Mouse (Mus musculus) Patski (cell line): ENCODE measurements at regions not wholly inside any gene's neighbourhood (a gene's known extent, or its start where the extent isn't known, plus 50 kb on each side); places are given as distances from the start of the nearest gene placed in this dataset.

Experiments used
- ATAC-seq: fragments of 100-300 bp; one replicate; pipeline ENCODE4 v1.8.0; 2021
- CTCF ChIA-PET: fragments of 350-600 bp; sonication (Branson Sonifier 250); formaldehyde crosslinking; loops from one replicate; lab custom pipeline; 2022; ENCODE audit warnings: inconsistent platforms; lab: Charles Lee
- POLR2A ChIA-PET: fragments of 350-600 bp; sonication (Branson Sonifier 250); formaldehyde crosslinking; loops from one replicate; lab custom pipeline; 2022; ENCODE audit warnings: antibody characterized with exemption, inconsistent platforms; lab: Charles Lee
- DNase-seq: peaks from one replicate; pipeline ENCODE4 v3.0.0-alpha.2; 2011; ENCODE audit warnings: low read depth, low spot score
- H3K27me3 ChIP-seq: fragments of 371-371 bp; one replicate; pipeline ENCODE4 v1.5.1; 2021
- CTCF ChIP-seq: fragments of 100-300 bp; IDR thresholded peaks from one replicate; pipeline ENCODE4 v1.5.1; 2021
- in situ Hi-C: fragments of 300-500 bp; cut with MboI; formaldehyde crosslinking; loops from 3 replicates; pipeline ENCODE4 v1.11.1; 2018; ENCODE audit warnings: low pct_unique_long_range_greater_than_20kb, mixed read lengths

- ATAC-seq: no peak
- in situ Hi-C loops: no loop called here
- ChIA-PET POLR2A (no interaction called here), CTCF (no interaction called here)
- TF ChIP-seq CTCF: no peak
- DNase-seq: no peak
- no peaks in the 10 kb centered on the region for H3K27me3 ChIP-seq
Measured at GRCm38 (mm10) chr5:126787706-126788610, 453.6 kb upstream of the Tmem132c start.

GRCm38 (mm10) chr5:126799698-126800279, 441.8 kb upstream of the Tmem132c start:
- H3K27me3 ChIP-seq: no peaks in the 10 kb centered on the region
- POLR2A ChIA-PET: no interaction called here
- DNase-seq (no peak), ATAC-seq (no peak)
- CTCF ChIA-PET: no interaction called here
- in situ Hi-C loops: no loop called here
- no peak for TF ChIP-seq CTCF

- CTCF ChIA-PET: no interaction called here
- no peak for DNase-seq
- POLR2A ChIA-PET: no interaction called here
- no peak for TF ChIP-seq CTCF
- in situ Hi-C loops: no loop called here
- no peaks in the 10 kb centered on the region for H3K27me3 ChIP-seq
- ATAC-seq: no peak
Measured at GRCm38 (mm10) chr5:126806656-126807055, 435.0 kb upstream of the Tmem132c start.

- no peak for ATAC-seq
- TF ChIP-seq CTCF: no peak
- POLR2A ChIA-PET: no interaction called here
- CTCF ChIA-PET: no interaction called here
- in situ Hi-C loops: no loop called here
- no peaks in the 10 kb centered on the region for H3K27me3 ChIP-seq
- no peak for DNase-seq
Measured at GRCm38 (mm10) chr5:126816069-126816468, 425.5 kb upstream of the Tmem132c start.

- ChIA-PET POLR2A (no interaction called here), CTCF (interaction anchor here (0.7 kb wide), 1 partner anchor 86 kb away, joined by 3 read pairs; no protein-coding TSS in a partner anchor)
- no peak for DNase-seq
- in situ Hi-C loops: no loop called here
- ATAC-seq: no peak
- no peaks in the 10 kb centered on the region for H3K27me3 ChIP-seq
- no peak for TF ChIP-seq CTCF
Measured at GRCm38 (mm10) chr5:126835440-126835839, 406.2 kb upstream of the Tmem132c start.

GRCm38 (mm10) chr5:126842606-126843005, 399.0 kb upstream of the Tmem132c start:
- TF ChIP-seq CTCF: no peak
- no peaks in the 10 kb centered on the region for H3K27me3 ChIP-seq
- ATAC-seq: no peak
- no peak for DNase-seq
- in situ Hi-C loops: no loop called here
- CTCF ChIA-PET: interaction anchor here (1.1 kb wide), 1 partner anchor 11 kb away, joined by 3 read pairs; no protein-coding TSS in a partner anchor
- POLR2A ChIA-PET: no interaction called here

- H3K27me3 ChIP-seq: no peaks in the 10 kb centered on the region
- in situ Hi-C loops: no loop called here
- CTCF ChIA-PET: no interaction called here
- TF ChIP-seq CTCF: no peak
- no peak for ATAC-seq
- DNase-seq: no peak
- POLR2A ChIA-PET: no interaction called here
Measured at GRCm38 (mm10) chr5:126862078-126862477, 379.5 kb upstream of the Tmem132c start.

GRCm38 (mm10) chr5:126875842-126876241, 365.8 kb upstream of the Tmem132c start:
- ATAC-seq: no peak
- TF ChIP-seq CTCF: no peak
- H3K27me3 ChIP-seq: no peaks in the 10 kb centered on the region
- in situ Hi-C loops: no loop called here
- POLR2A ChIA-PET: no interaction called here
- DNase-seq: no peak
- CTCF ChIA-PET: no interaction called here

- ATAC-seq: no peak
- no peaks in the 10 kb centered on the region for H3K27me3 ChIP-seq
- no peak for DNase-seq
- no peak for TF ChIP-seq CTCF
- POLR2A ChIA-PET: no interaction called here
- in situ Hi-C loops: no loop called here
- CTCF ChIA-PET: no interaction called here
Measured at GRCm38 (mm10) chr5:126890710-126891109, 350.9 kb upstream of the Tmem132c start.

- peak; percentile 30 for TF ChIP-seq CTCF
- POLR2A ChIA-PET: no interaction called here
- DNase-seq: no peak
- CTCF ChIA-PET: no interaction called here
- no peaks in the 10 kb centered on the region for H3K27me3 ChIP-seq
- no peak for ATAC-seq
- in situ Hi-C loops: no loop called here
Measured at GRCm38 (mm10) chr5:126893063-126893462, 348.5 kb upstream of the Tmem132c start.

GRCm38 (mm10) chr5:126910084-126910483, 331.5 kb upstream of the Tmem132c start:
- no peak for TF ChIP-seq CTCF
- DNase-seq (no peak), ATAC-seq (no peak)
- CTCF ChIA-PET: interaction anchor here (2.0 kb wide), 1 partner anchor 13 kb away, joined by 5 read pairs; no protein-coding TSS in a partner anchor
- no peaks in the 10 kb centered on the region for H3K27me3 ChIP-seq
- in situ Hi-C loops: no loop called here
- POLR2A ChIA-PET: no interaction called here
